Mouse (Mus musculus) fibroblast of lung, adult 2 months (primary cell): ENCODE measurements at regions not wholly inside any gene's neighbourhood (a gene's known extent, or its start where the extent isn't known, plus 50 kb on each side); places are given as distances from the start of the nearest gene placed in this dataset.

ENCODE experiments used
- DNase-seq: peaks from one replicate; pipeline ENCODE4 v3.0.0-alpha.2; 2011; ENCODE audit warnings: low read depth

- no peak for DNase-seq
Observed at GRCm38 (mm10) chr5:100246709-100247108, 87.1 kb upstream of the Tmem150c start.

- no peak for DNase-seq
Observed at GRCm38 (mm10) chr5:100244811-100245210, 85.2 kb upstream of the Tmem150c start.

- no peak for DNase-seq
Observed at GRCm38 (mm10) chr5:100240876-100241275, 81.3 kb upstream of the Tmem150c start.

GRCm38 (mm10) chr5:100239632-100240031, 80.0 kb upstream of the Tmem150c start:
- DNase-seq = no peak

- DNase-seq = no peak
Observed at GRCm38 (mm10) chr5:100238287-100239036, 78.9 kb upstream of the Tmem150c start.

- no peak for DNase-seq
Observed at GRCm38 (mm10) chr5:100237674-100238278, 78.2 kb upstream of the Tmem150c start.

GRCm38 (mm10) chr5:100236277-100236676, 76.7 kb upstream of the Tmem150c start:
- DNase-seq = no peak

GRCm38 (mm10) chr5:100232076-100232475, 72.5 kb upstream of the Tmem150c start:
- no peak for DNase-seq

- no peak for DNase-seq
Observed at GRCm38 (mm10) chr5:100231574-100231973, 72.0 kb upstream of the Tmem150c start.

GRCm38 (mm10) chr5:100230038-100230437, 70.4 kb upstream of the Tmem150c start:
- no peak for DNase-seq

GRCm38 (mm10) chr5:100227888-100228287, 68.3 kb upstream of the Tmem150c start:
- DNase-seq = no peak

- no peak for DNase-seq
Observed at GRCm38 (mm10) chr5:100226571-100227235, 67.1 kb upstream of the Tmem150c start.

GRCm38 (mm10) chr5:100225491-100225890, 65.9 kb upstream of the Tmem150c start:
- DNase-seq = no peak

GRCm38 (mm10) chr5:100224773-100225363, 65.3 kb upstream of the Tmem150c start:
- DNase-seq = no peak

GRCm38 (mm10) chr5:100221005-100221583, 61.5 kb upstream of the Tmem150c start:
- no peak for DNase-seq

- no peak for DNase-seq
Observed at GRCm38 (mm10) chr5:100220320-100220719, 60.7 kb upstream of the Tmem150c start.

- no peak for DNase-seq
Observed at GRCm38 (mm10) chr5:100218256-100218851, 58.7 kb upstream of the Tmem150c start.

GRCm38 (mm10) chr5:100217178-100218035, 57.8 kb upstream of the Tmem150c start:
- no peak for DNase-seq

- DNase-seq = no peak
Observed at GRCm38 (mm10) chr5:100213901-100214300, 54.3 kb upstream of the Tmem150c start.

GRCm38 (mm10) chr5:100210708-100211107, 51.1 kb upstream of the Tmem150c start:
- DNase-seq = no peak
